Mouse (Mus musculus) bone marrow, adult 2 months (tissue): ENCODE measurements around the gene Mrps34. TPM values are rescaled to one million over a fixed set of nuclear protein-coding genes. Genes with fewer than 3 reads are reported as not detected.
A peak's percentile ranks its signal among the peaks of the same experiment; 100 is the strongest.

Source experiments
- H3K27ac ChIP-seq: fragments of 200-500 bp; 2 replicates; pipeline ENCODE4 v1.5.1; 2012; ENCODE audit warnings: low read depth, mild to moderate bottlenecking, control low read depth, inconsistent platforms, low read length; ENCODE audit not compliant: control insufficient read depth, poor library complexity, insufficient read depth
- H3K4me1 ChIP-seq: fragments of 200-500 bp; 2 replicates; pipeline ENCODE4 v1.6.1; 2011; ENCODE audit warnings: low read length; ENCODE audit not compliant: control insufficient read depth, insufficient read depth
- H3K4me3 ChIP-seq: fragments of 200-500 bp; replicated peaks from 2 replicates; pipeline ENCODE3; 2011; ENCODE audit warnings: mild to moderate bottlenecking, low read depth, low read length, control low read depth; ENCODE audit not compliant: control insufficient read depth
- CTCF ChIP-seq: fragments of 200-500 bp; IDR thresholded peaks from 2 replicates; pipeline ENCODE4 v1.5.1; 2011; ENCODE audit warnings: low read length, control low read depth; ENCODE audit not compliant: control insufficient read depth, insufficient read depth
- POLR2A ChIP-seq: fragments of 200-500 bp; IDR thresholded peaks from 2 replicates; pipeline ENCODE4 v1.6.1; 2011; ENCODE audit warnings: low read depth, mild to moderate bottlenecking, control low read depth, low read length, borderline replicate concordance; ENCODE audit not compliant: control insufficient read depth
- WGBS: fragments of 180-500 bp; shearing (Covaris S2); methylation state at CpG from one replicate; pipeline ENCODE4 v1.1.7; 2018; 5-methylcytosine and 5-hydroxymethylcytosine counted together
- polyA plus RNA-seq: library from polyadenylated mRNA; stranded (reverse); fragments of >200 nt; gene quantifications from 2 replicates; pipeline ENCODE4 v1.2.4, GENCODE M21; 2011; ENCODE audit warnings: low replicate concordance; ENCODE audit not compliant: missing spikeins, insufficient read depth, insufficient read length

Gene Mrps34
- polyA plus RNA-seq, 1 experiment, result 43.9 TPM

DNA sequence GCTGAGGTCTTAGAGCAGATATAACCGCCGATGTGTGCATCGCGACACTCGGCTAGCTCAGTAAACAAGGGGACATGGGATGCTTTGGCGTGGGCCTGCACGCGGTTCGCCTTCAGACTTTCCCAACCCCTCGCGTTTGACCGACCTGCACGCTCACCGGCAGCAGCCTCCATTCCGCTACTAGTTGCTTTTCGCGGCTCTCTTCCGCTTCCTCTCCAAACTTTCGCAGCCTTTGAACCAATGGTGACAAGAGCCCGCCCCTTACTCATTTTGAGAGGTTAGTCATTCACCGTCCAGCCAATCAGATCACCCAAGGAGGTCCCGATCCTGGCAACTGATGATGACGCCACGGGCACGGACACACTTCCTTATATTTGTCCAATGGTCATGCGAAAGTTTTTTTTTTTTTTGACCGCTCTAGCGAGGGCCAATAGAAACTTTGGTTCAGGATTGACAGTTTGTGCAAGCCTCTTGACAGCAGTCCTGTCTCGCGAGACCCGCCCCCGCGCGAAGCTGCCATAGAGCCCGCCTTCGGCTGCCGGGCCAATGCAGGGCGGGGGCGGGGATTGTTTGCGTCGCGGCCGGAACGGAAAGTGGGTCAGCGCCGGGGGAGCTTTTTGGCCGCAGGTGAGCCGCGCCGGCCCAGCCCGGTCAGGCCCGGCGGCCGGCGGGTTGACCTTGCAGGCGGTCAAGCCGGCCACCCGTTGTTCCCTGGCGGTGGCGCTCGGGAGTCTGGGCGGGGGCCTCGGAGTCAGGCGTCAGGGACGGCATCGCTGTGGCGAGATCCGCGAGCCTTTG, 8.6 kb upstream of the Mrps34 start, which contains the start of the genes Nubp2 and Spsb3:
Nubp2 (minus strand) TSS at position 216 of the 798 bp plus-strand sequence.
Spsb3 (plus strand) TSS at position 510 of the 798 bp plus-strand sequence.
- peak within 1 kb of the TSS; percentile 90 for H3K27ac ChIP-seq
- peaks cover 7% of the 10 kb centered on the region for H3K4me1 ChIP-seq
- TF ChIP-seq POLR2A, result peak; percentile 92
- TF ChIP-seq CTCF, result no peak
- peak within 1 kb of the TSS; percentile 82 for H3K4me3 ChIP-seq
- WGBS, result under 1% methylated on average over 69 of the region's 69 CpGs

DNA sequence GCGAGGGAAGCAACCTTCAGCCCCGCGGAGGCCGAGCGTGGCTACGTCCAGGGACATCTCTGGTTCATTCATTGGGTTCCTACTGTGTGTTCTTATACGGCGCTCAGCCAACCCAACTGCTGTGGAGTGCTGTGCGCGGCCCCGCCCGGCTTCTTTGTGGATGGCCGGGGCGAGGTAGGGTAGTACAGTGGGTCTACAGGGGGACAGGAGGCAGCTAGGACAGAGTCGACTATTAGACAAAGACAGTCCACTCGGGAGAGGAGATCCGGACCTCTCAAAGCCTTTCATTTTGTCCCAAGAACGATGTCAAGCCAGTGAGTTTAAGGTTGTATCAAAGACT, 8.0 kb upstream of the Mrps34 start:
- no peak for TF ChIP-seq POLR2A
- no peak for TF ChIP-seq CTCF
- H3K4me3 ChIP-seq, result peak overlapping the region; percentile 82
- peak overlapping the region; percentile 90 for H3K27ac ChIP-seq
- under 1% methylated on average over 18 of the region's 18 CpGs for WGBS
- H3K4me1 ChIP-seq, result peaks cover 7% of the 10 kb centered on the region

DNA sequence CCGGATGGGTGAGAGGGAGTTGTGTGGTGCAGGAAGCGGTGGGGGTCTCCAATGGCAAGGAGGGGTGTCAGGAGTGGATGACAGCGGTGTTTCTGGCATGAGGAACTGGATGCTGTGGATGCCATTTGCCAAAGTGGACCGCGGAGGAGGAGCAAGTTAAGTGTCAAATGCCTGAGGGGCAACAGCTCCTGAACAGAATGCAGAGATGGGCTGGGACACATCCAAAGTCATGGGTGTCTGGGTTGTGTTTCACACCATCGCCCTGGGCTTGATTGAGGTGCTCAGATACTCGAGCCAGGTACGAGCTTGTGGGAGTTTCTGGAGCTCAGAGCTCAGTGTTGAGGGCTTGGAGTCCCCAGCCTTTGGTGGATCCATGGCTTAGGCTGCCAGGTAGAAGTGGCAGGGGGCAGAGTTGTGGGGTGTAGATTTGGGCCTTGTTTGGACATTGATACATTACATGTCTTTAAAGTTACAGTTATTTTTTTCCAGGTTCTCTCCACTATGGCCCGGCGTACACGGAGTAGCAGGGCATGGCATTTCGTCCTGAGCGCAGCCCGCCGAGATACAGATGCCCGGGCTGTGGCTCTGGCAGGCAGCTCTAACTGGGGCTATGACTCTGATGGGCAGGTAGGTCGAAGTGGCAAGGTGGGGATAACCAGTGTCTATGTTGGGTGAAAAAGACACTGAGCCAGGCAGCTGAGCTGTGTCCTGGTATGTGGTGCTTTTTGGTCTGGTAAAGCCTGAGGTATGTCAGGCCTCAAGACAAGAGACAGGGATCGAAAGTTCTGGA, 7.4 kb upstream of the Mrps34 start:
- Histone ChIP-seq H3K4me3 (peak overlapping the region; percentile 82), H3K4me1 (peaks cover 7% of the 10 kb centered on the region), H3K27ac (peak overlapping the region; percentile 90)
- no peak for TF ChIP-seq POLR2A
- TF ChIP-seq CTCF, result no peak
- 58% methylated on average over 18 of the region's 18 CpGs for WGBS

DNA sequence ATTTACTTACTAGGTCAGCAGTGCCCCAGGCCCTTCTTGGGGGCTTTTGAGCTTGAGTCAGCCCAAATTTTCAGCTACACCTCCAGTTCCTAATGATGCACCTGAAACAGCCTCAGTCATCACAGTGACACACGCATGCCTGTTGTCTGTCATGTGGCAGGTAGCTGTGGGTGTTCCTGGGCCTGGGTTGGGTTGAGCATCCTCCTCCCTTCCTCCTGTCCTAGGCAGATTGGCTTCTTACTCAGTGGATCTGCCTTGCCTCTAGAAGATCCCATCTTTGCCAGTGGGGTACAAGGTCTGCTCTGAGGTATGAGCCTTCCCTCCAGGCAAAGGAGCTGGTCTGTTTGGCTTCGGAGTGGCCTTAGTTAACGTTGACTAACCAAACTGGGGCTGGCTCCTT, 6.1 kb upstream of the Mrps34 start:
- Histone ChIP-seq H3K4me1 (peaks cover 7% of the 10 kb centered on the region), H3K27ac (no peak overlapping the region), H3K4me3 (no peak overlapping the region)
- 87% methylated on average over 3 of the region's 3 CpGs for WGBS
- TF ChIP-seq POLR2A, result no peak
- no peak for TF ChIP-seq CTCF

DNA sequence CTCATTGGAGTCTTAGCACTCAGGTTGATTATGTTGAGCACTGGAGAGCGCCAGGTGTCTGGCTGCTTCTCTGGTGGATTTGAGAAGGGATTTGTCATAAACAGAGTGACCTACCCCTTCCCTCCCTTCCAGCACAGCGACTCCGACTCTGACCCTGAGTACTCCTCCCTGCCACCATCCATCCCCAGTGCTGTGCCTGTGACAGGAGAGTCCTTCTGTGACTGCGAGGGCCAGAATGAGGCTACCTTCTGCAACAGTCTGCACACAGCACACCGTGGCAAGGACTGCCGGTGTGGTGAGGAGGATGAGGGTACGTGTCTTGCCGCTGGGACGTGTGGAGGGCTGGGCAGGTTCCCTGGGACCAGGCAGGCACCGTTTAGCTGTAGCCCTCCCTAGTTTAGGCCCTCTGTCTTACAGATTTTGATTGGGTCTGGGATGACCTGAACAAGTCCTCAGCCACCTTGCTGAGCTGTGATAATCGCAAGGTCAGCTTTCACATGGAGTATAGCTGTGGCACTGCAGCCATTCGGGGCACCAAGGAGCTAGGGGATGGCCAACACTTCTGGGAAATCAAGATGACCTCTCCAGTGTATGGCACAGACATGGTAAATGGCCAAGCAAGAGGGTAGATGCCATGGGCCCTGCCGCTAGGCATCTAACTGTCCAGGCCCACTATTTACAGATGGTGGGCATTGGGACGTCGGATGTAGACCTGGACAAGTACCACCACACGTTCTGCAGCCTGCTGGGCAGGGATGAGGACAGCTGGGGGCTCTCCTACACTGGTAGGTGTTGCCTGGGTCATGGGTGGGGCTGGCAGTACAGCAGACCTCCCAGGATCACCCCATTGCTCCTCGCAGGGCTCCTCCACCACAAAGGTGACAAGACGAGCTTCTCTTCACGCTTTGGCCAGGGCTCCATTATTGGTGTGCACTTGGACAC, 4.5 kb upstream of the Mrps34 start:
- TF ChIP-seq CTCF (no peak), POLR2A (0 out of 2 replicates have a peak, but pooled peaks have one; percentile 14)
- peaks cover 5% of the 10 kb centered on the region for H3K4me1 ChIP-seq
- 90% methylated on average over 19 of the region's 19 CpGs for WGBS
- no peak overlapping the region for H3K27ac ChIP-seq
- no peak overlapping the region for H3K4me3 ChIP-seq

DNA sequence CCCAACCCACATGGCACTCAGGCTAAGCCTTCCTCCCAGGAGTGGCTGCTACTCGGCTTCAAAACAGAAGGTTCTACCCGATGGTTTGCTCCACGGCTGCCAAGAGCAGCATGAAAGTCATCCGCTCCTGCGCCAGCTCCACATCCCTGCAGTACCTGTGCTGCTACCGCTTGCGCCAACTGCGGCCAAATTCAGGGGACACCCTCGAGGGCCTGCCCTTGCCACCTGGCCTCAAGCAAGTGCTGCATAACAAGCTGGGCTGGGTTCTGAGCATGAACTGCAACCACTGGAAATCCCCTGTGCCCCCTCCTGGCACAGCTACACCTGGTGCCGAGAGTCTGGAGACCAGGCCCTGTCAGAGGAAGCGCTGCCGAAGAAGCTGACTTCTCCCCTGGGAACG, 3.6 kb upstream of the Mrps34 start:
- Histone ChIP-seq H3K4me3 (no peak overlapping the region), H3K4me1 (peaks cover 4% of the 10 kb centered on the region), H3K27ac (no peak overlapping the region)
- TF ChIP-seq CTCF (no peak), POLR2A (0 out of 2 replicates have a peak, but pooled peaks have one; percentile 4)
- WGBS, result 85% methylated on average over 13 of the region's 13 CpGs

DNA sequence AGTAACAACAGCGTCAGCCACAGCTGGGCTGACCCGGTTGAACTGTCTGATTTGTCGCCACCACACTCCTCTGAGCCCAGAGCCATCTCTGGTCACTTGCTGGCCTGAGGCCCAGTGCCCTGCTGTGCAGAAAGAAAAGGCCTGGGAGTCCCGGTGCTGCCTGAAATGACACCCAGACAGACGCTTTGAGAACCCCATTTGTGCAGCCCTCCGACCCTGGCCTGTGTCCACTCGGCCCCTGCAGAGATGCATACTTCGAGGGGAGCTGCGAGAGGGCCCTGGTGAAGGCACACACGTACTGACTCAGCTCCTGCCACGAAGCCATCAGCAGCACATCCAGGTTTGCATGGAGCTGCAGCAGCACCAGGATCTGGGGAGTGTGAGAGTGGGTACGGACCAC, 2.1 kb upstream of the Mrps34 start:
- no peaks in the 10 kb centered on the region; the same call in 1 of the 2 replicates for H3K4me1 ChIP-seq
- TF ChIP-seq POLR2A (no peak), CTCF (no peak)
- no peak overlapping the region for H3K4me3 ChIP-seq
- 93% methylated on average over 12 of the region's 12 CpGs for WGBS
- no peak overlapping the region for H3K27ac ChIP-seq

DNA sequence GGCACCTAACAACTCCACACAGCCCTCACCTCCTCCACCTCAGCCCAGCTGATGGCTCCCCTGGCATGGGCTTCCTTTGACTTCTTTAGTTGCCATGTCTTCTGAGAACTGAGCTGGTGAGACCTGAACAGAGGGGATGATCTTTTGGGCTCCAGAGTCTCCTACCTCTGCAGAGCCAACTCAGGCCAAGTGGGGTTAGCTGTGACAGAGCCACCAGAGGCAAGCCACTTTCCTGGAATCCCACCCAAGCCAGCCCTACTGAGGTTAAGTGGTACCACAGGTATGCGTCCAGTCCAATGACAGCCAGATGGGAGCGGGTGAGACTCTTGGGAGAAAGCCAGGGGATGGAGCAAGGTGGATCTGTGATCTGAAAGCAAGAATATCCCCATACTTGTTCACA, 1.6 kb upstream of the Mrps34 start:
- H3K4me1 ChIP-seq, result no peaks in the 10 kb centered on the region; the same call in 1 of the 2 replicates
- WGBS, result 96% methylated on average over 2 of the region's 2 CpGs
- no peak overlapping the region for H3K27ac ChIP-seq
- no peak for TF ChIP-seq CTCF
- TF ChIP-seq POLR2A, result no peak
- no peak overlapping the region for H3K4me3 ChIP-seq
